8 mouse cellular contexts compared by ENCODE assay signal in genomic region chr9:107230991-107231538, GRCm38 (mm10). TPM values are rescaled to one million over a fixed set of nuclear protein-coding genes. Genes with fewer than 3 reads are reported as not detected.
A peak's percentile ranks its signal among the peaks of the same experiment; 100 is the strongest.
DNase-seq lines count a peak whose midpoint lies in the region; ATAC-seq and TF ChIP-seq lines count a peak whose summit lies in the region.

No protein-coding gene starts in this region.

- H3K27me3 ChIP-seq in heart, embryonic 11.5 days (ENCODE audit: control insufficient read depth, insufficient read depth, low read length): peaks cover 69% of the 10 kb centered on the region
- peaks cover 52% of the 10 kb centered on the region for H3K27me3 ChIP-seq in Patski
- peaks cover 84% of the 10 kb centered on the region for H3K27me3 ChIP-seq in limb, embryonic 15.5 days

- peak; percentile 54 for TF ChIP-seq CTCF in Patski (IDR thresholded peaks at IDR 0.05)
- peak; percentile 28; the same call in 1 of the 2 replicates for TF ChIP-seq CTCF in olfactory bulb, adult 2 months (IDR thresholded peaks at IDR 0.05; ENCODE audit: insufficient read depth, low read depth, low read length)

- no peaks in the 10 kb centered on the region for H3K9me3 ChIP-seq in heart, embryonic 11.5 days (replicated peaks; ENCODE audit: control insufficient read depth, low read length)
- no peaks in the 10 kb centered on the region for H3K9me3 ChIP-seq in limb, embryonic 15.5 days

- H3K4me3 ChIP-seq in heart, embryonic 11.5 days (ENCODE audit: low read depth, low read length): peak overlapping the region; percentile 63
- H3K4me3 ChIP-seq in limb, embryonic 15.5 days: peak overlapping the region; percentile 58
- H3K4me3 ChIP-seq in olfactory bulb, adult 2 months (ENCODE audit: insufficient read depth, low read depth, low read length): peak overlapping the region; percentile 99

- no peak for TF ChIP-seq POLR2A in olfactory bulb, adult 2 months (IDR thresholded peaks at IDR 0.05; ENCODE audit: insufficient read depth, low read depth, low read length)

- 3% methylated on average over 46 of the region's 50 CpGs for WGBS in heart, embryonic 11.5 days (ENCODE audit: insufficient replicate concordance)
- 3% methylated on average over 27 of the region's 50 CpGs for WGBS in limb, embryonic 15.5 days
- WGBS in olfactory bulb, adult 2 months: under 1% methylated on average over 50 of the region's 50 CpGs

- H3K4me1 ChIP-seq in heart, embryonic 11.5 days (ENCODE audit: control insufficient read depth, insufficient read depth, low read length): 0 out of 2 replicates have a peak, but pooled peaks cover 3% of the 10 kb centered on the region
- peaks cover 12% of the 10 kb centered on the region for H3K4me1 ChIP-seq in limb, embryonic 15.5 days
- H3K4me1 ChIP-seq in olfactory bulb, adult 2 months (ENCODE audit: control insufficient read depth, insufficient read depth, low read length): peaks cover 6% of the 10 kb centered on the region

- no peaks in the 10 kb centered on the region for H3K36me3 ChIP-seq in heart, embryonic 11.5 days (ENCODE audit: control insufficient read depth, insufficient read depth, low read length)
- H3K36me3 ChIP-seq in limb, embryonic 15.5 days: no peaks in the 10 kb centered on the region

- peak overlapping the region; percentile 50; the same call in 1 of the 2 replicates for H3K9ac ChIP-seq in heart, embryonic 11.5 days (ENCODE audit: low read depth, low read length)
- no peak overlapping the region for H3K9ac ChIP-seq in limb, embryonic 15.5 days

- no peak for DNase-seq in heart, adult 9 months (ENCODE audit: low spot score in 2 of 2)
- no peak for DNase-seq in Patski (ENCODE audit: low read depth, low spot score)
- DNase-seq in cerebellum, postnatal 4 days (ENCODE audit: low spot score in 2 of 2): peak; percentile 59 to 81
- peak; percentile 31 for DNase-seq in heart, postnatal 4 days
- no peak for DNase-seq in c-Kit-positive CD71-positive TER-119-positive erythroid progenitor cells, embryonic 14.5 days (ENCODE audit: low spot score)

- H3K27ac ChIP-seq in heart, embryonic 11.5 days (ENCODE audit: low read depth, low read length): no peak overlapping the region
- H3K27ac ChIP-seq in limb, embryonic 15.5 days: no peak overlapping the region
- H3K27ac ChIP-seq in olfactory bulb, adult 2 months (ENCODE audit: insufficient read depth, low read depth, low read length): peak overlapping the region; percentile 89

- no peak for ATAC-seq in heart, embryonic 11.5 days (replicated peaks; ENCODE audit: insufficient number of reproducible peaks, low FRiP score, low TSS enrichment)
- no peak for ATAC-seq in Patski
- peak; percentile 19; the same call in 1 of the 2 replicates for ATAC-seq in limb, embryonic 15.5 days (ENCODE audit: insufficient number of reproducible peaks, low FRiP score, low TSS enrichment, low read depth)

- in situ Hi-C loops in Patski (cut with MboI; ENCODE audit: low pct_unique_long_range_greater_than_20kb): no loop called here

- peak overlapping the region; percentile 99 for H3K4me2 ChIP-seq in heart, embryonic 11.5 days
- H3K4me2 ChIP-seq in limb, embryonic 15.5 days: peak overlapping the region; percentile 98

- POLR2A ChIA-PET in Patski (lab: Charles Lee): no interaction called here

- CTCF ChIA-PET in Patski (lab: Charles Lee): no interaction called here

RNA-seq across cellular contexts. Expression of gene Dock3, which starts 0.6 kb away (rescaled TPM):
- 0.34 and 0.56 TPM in 2 replicates for polyA plus RNA-seq in heart, embryonic 11.5 days (2014; fragmentation: Nextera tagmentation; extraction: Ambion mirVana)
- polyA plus RNA-seq in Patski (2021): 0.19 TPM
- total RNA-seq in heart, postnatal 4 days (2021): 1 to 10 TPM; 1.3 to 1.5 TPM
- polyA plus RNA-seq in limb, embryonic 15.5 days (2015; fragmentation: Nextera tagmentation; extraction: Ambion mirVana): 0.41 and 0.61 TPM in 2 replicates
- 452 TPM in 1 of 2 replicates, not detected in the other for polyA plus RNA-seq in olfactory bulb, adult 2 months (2012; ENCODE audit: insufficient read depth, insufficient read length, low replicate concordance, missing spikeins)

RNA-seq across cellular contexts. Expression of gene Mapkapk3, which starts 58.6 kb away (rescaled TPM):
- 5.8 and 9.0 TPM in 2 replicates for polyA plus RNA-seq in heart, embryonic 11.5 days (2014; fragmentation: Nextera tagmentation; extraction: Ambion mirVana)
- 14.5 TPM for polyA plus RNA-seq in Patski (2021)
- total RNA-seq in heart, postnatal 4 days (2021): 10 to 100 TPM; 18.3 to 18.9 TPM
- polyA plus RNA-seq in limb, embryonic 15.5 days (2015; fragmentation: Nextera tagmentation; extraction: Ambion mirVana): 24.2 and 24.7 TPM in 2 replicates
- polyA plus RNA-seq in olfactory bulb, adult 2 months (2012; ENCODE audit: insufficient read depth, insufficient read length, low replicate concordance, missing spikeins): not detected in 2 replicates

Comparison
In these comparisons a context has a peak if more than half of its experiments do, and no peak if none do; other contexts are left out.
1. DNase-seq: peak in cerebellum, postnatal 4 days (2 of 2) and heart, postnatal 4 days (single experiment); none in heart, adult 9 months (0 of 2), Patski (single experiment) and c-Kit-positive CD71-positive TER-119-positive erythroid progenitor cells, embryonic 14.5 days (single experiment).
2. RNA of gene Dock3, which starts 0.6 kb away (polyA plus RNA-seq): 452 TPM in olfactory bulb, adult 2 months; 0.34 to 0.56 TPM in heart, embryonic 11.5 days, 0.41 to 0.61 TPM in limb, embryonic 15.5 days and 0.19 TPM in Patski (single experiment); every median in the first group is over 100 times any median in the second.
3. Peak in every context shown above with its lines, with median percentiles within 50 percentile points of each other: H3K4me3 ChIP-seq.